Mouse (Mus musculus): Measurements from ENCODE around the gene Tst. TPM values are rescaled to one million over a fixed set of nuclear protein-coding genes. Genes with fewer than 3 reads are reported as not detected.

Tst gene
- polyA plus RNA-seq, 1 experiment: 38.6 TPM

DNA sequence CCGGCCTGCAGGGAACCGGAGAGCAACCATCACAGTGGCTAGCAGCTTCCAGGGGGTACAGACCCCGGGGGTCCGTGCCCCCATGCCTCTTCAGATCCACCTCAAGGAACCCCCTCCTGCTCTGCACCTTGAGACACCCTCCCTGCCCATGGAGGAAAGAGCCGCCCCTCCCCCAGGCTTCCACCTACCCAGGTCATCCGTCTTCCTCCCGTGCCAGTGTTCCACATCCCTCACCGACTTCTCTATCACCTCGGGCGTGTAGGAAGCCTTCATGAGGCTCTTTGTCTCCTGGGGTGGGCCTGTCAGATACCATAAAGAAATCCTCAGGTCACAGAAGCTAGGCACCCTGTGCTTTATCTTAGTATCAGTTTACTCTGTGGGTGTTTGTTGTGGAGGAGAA lies 27.2 kb downstream of the Tst start:
- Histone ChIP-seq H3K27me3 (ENCODE audit: control insufficient read depth, insufficient read depth, low read length) (no peaks in the 10 kb centered on the region), H3K4me3 (ENCODE audit: control insufficient read depth, low read depth, low read length) (no peak overlapping the region; the same call in 1 of the 2 replicates), H3K36me3 (ENCODE audit: control insufficient read depth, insufficient read depth, low read length) (no peaks in the 10 kb centered on the region), H3K4me1 (ENCODE audit: control insufficient read depth, insufficient read depth, low read length) (peaks cover 9% of the 10 kb centered on the region), H3K27ac (ENCODE audit: control insufficient read depth, insufficient read depth, low read depth, low read length) (no peak overlapping the region)
- no peak for TF ChIP-seq CTCF (IDR thresholded peaks at IDR 0.05; ENCODE audit: control insufficient read depth, insufficient read depth, insufficient replicate concordance, low read depth, low read length)
- no peak for TF ChIP-seq POLR2A (IDR thresholded peaks at IDR 0.05; ENCODE audit: control insufficient read depth, low read depth, low read length)

DNA sequence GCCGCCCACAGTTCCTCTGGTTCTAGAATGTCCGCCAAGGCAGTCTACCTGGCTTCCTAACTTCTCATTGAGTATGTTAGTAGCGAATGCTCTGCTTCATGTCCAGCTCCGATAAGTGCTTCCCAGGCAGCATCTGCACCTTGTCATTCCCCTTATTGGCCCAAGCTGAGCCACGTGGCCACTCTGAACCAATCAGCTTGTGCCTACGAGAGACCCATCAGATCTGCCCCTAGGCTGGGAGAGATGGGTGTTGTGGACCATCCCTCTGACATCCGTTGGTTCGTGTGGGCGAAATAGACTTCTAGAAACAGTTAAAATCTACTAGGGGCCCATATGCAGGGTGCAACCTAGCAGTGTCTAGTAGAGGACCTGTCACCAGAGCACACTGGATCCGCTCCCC lies 27.8 kb downstream of the Tst start:
- no peak for TF ChIP-seq CTCF (IDR thresholded peaks at IDR 0.05; ENCODE audit: control insufficient read depth, insufficient read depth, insufficient replicate concordance, low read depth, low read length)
- no peak for TF ChIP-seq POLR2A (IDR thresholded peaks at IDR 0.05; ENCODE audit: control insufficient read depth, low read depth, low read length)
- no peaks in the 10 kb centered on the region for H3K27me3 ChIP-seq (ENCODE audit: control insufficient read depth, insufficient read depth, low read length)
- no peak overlapping the region for H3K27ac ChIP-seq (ENCODE audit: control insufficient read depth, insufficient read depth, low read depth, low read length)

DNA sequence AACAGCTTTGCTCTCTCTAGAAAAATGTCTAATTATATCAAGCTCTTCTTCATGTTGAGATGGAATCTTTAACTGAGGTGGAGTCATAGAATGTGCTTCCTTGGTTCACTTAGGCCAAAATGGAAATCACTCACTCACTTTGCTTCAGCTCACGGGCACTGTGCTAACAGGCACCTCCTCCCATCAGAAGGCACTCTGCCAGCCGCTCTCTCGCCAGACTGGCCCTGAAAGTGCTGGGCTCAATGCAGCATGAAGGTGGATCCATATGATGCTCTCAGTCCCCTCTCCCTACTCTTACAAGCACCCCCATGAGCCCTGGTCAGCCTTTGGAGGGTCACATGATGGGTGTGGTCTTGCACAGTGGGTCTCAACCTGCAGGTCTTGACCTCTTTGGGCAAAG lies 31.5 kb downstream of the Tst start:
- peaks cover 9% of the 10 kb centered on the region for H3K4me1 ChIP-seq (ENCODE audit: control insufficient read depth, insufficient read depth, low read length)
- H3K36me3 ChIP-seq (ENCODE audit: control insufficient read depth, insufficient read depth, low read length): no peaks in the 10 kb centered on the region
- no peak overlapping the region for H3K27ac ChIP-seq (ENCODE audit: control insufficient read depth, insufficient read depth, low read depth, low read length)
- no peaks in the 10 kb centered on the region for H3K27me3 ChIP-seq (ENCODE audit: control insufficient read depth, insufficient read depth, low read length)
- no peak overlapping the region for H3K4me3 ChIP-seq (ENCODE audit: control insufficient read depth, low read depth, low read length)
- TF ChIP-seq POLR2A (IDR thresholded peaks at IDR 0.05; ENCODE audit: control insufficient read depth, low read depth, low read length) (no peak), CTCF (IDR thresholded peaks at IDR 0.05; ENCODE audit: control insufficient read depth, insufficient read depth, insufficient replicate concordance, low read depth, low read length) (no peak)

More for the DNA sequence above, 27.8 kb downstream of the Tst start:
- no peaks in the 10 kb centered on the region for H3K36me3 ChIP-seq (ENCODE audit: control insufficient read depth, insufficient read depth, low read length)
- H3K4me1 ChIP-seq (ENCODE audit: control insufficient read depth, insufficient read depth, low read length): peaks cover 9% of the 10 kb centered on the region
- peak overlapping the region; percentile 36 for H3K4me3 ChIP-seq (ENCODE audit: control insufficient read depth, low read depth, low read length)

DNA sequence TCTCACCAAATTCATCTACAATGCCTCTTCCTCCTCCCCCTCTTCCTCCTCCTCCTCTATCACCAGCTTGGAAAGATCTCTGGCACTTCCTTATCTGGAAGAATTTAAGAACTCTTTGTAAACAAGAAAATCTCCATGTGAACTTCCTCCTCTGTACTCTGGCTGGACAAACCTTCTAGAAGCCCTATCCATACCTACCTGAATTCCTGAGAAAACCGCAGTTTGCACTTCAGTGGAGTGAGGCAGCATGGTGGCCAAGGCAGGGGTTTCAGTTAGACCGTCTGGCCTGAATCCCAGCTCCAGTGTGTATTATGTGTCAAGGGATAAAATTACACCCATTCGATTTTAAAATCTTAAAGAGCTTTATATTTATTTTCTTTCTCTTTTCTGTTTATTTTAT lies 32.9 kb downstream of the Tst start:
- TF ChIP-seq POLR2A (IDR thresholded peaks at IDR 0.05; ENCODE audit: control insufficient read depth, low read depth, low read length) (no peak), CTCF (IDR thresholded peaks at IDR 0.05; ENCODE audit: control insufficient read depth, insufficient read depth, insufficient replicate concordance, low read depth, low read length) (no peak)
- H3K4me3 ChIP-seq (ENCODE audit: control insufficient read depth, low read depth, low read length): no peak overlapping the region
- no peaks in the 10 kb centered on the region for H3K27me3 ChIP-seq (ENCODE audit: control insufficient read depth, insufficient read depth, low read length)
- no peak overlapping the region for H3K27ac ChIP-seq (ENCODE audit: control insufficient read depth, insufficient read depth, low read depth, low read length)
- no peaks in the 10 kb centered on the region for H3K36me3 ChIP-seq (ENCODE audit: control insufficient read depth, insufficient read depth, low read length)
- peaks cover 3% of the 10 kb centered on the region for H3K4me1 ChIP-seq (ENCODE audit: control insufficient read depth, insufficient read depth, low read length)

DNA sequence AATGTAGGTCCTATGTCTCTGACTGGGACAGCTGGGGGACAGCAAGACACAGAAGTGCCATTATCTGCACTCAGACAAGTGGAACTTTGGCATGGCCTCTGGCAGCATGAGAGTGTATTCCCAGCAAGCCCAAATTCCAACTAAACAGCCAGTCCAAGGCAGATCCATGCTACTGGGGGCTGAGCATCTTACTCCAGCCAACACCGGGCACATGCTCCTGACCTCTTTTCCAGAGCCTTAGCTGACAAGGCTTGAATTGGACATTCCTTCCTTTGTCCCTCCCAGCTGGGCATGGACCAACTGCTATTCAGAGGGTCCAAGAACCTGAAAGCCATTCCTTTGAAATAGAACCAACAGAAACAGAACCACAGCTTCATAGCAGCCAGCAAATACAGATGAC lies 36.1 kb downstream of the Tst start:
- Histone ChIP-seq H3K27me3 (ENCODE audit: control insufficient read depth, insufficient read depth, low read length) (no peaks in the 10 kb centered on the region), H3K36me3 (ENCODE audit: control insufficient read depth, insufficient read depth, low read length) (no peaks in the 10 kb centered on the region), H3K4me3 (ENCODE audit: control insufficient read depth, low read depth, low read length) (no peak overlapping the region), H3K27ac (ENCODE audit: control insufficient read depth, insufficient read depth, low read depth, low read length) (no peak overlapping the region), H3K4me1 (ENCODE audit: control insufficient read depth, insufficient read depth, low read length) (peaks cover 2% of the 10 kb centered on the region; the same call in 1 of the 2 replicates)
- TF ChIP-seq POLR2A (IDR thresholded peaks at IDR 0.05; ENCODE audit: control insufficient read depth, low read depth, low read length) (no peak), CTCF (IDR thresholded peaks at IDR 0.05; ENCODE audit: control insufficient read depth, insufficient read depth, insufficient replicate concordance, low read depth, low read length) (no peak)

DNA sequence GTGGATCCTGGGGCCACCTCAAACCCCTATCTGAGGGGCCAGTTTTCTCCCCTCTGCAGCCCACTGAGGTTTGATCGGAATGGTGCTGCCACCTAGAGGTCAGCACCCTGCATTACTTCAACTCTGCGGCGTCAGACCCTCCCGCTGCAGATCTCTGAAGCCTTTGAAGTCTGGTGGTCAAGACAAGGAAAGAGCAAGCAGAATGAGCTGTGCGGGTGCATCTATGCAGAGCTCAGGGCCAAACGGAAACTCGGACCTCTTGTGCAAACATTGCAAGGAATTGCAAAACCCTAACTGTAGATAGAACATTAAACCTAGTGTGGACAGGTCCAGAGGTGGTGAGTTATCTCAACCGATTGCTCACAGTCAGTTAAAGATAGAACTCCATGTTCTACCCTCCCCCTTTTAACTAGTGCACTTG lies 36.8 kb downstream of the Tst start:
- Histone ChIP-seq H3K4me1 (ENCODE audit: control insufficient read depth, insufficient read depth, low read length) (peaks cover 2% of the 10 kb centered on the region; the same call in 1 of the 2 replicates), H3K36me3 (ENCODE audit: control insufficient read depth, insufficient read depth, low read length) (no peaks in the 10 kb centered on the region), H3K27me3 (ENCODE audit: control insufficient read depth, insufficient read depth, low read length) (no peaks in the 10 kb centered on the region), H3K27ac (ENCODE audit: control insufficient read depth, insufficient read depth, low read depth, low read length) (no peak overlapping the region), H3K4me3 (ENCODE audit: control insufficient read depth, low read depth, low read length) (no peak overlapping the region)
- TF ChIP-seq POLR2A (IDR thresholded peaks at IDR 0.05; ENCODE audit: control insufficient read depth, low read depth, low read length) (no peak), CTCF (IDR thresholded peaks at IDR 0.05; ENCODE audit: control insufficient read depth, insufficient read depth, insufficient replicate concordance, low read depth, low read length) (peak; percentile 93)

DNA sequence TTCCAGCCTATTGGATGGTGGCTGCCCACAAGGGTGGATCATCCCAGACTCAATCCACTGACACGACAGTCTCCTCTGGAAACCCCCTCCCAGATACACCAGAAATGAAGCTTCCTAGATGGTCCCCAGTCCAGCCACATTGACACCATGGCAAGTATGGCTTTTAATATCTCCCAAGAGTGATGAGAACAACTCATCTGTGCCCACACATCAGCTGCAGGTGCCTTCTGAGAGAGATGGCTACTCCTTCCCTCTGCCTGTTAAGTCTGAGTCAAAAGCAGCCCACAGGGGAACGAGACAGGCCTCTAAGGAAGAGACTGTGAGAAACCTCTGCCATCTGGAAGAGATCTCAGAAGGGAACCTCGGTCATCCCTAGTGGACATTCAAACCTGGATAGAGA lies 37.9 kb downstream of the Tst start:
- no peak overlapping the region for H3K4me3 ChIP-seq (ENCODE audit: control insufficient read depth, low read depth, low read length)
- H3K4me1 ChIP-seq (ENCODE audit: control insufficient read depth, insufficient read depth, low read length): peaks cover 2% of the 10 kb centered on the region; the same call in 1 of the 2 replicates
- H3K27ac ChIP-seq (ENCODE audit: control insufficient read depth, insufficient read depth, low read depth, low read length): no peak overlapping the region
- no peaks in the 10 kb centered on the region for H3K36me3 ChIP-seq (ENCODE audit: control insufficient read depth, insufficient read depth, low read length)
- TF ChIP-seq CTCF (IDR thresholded peaks at IDR 0.05; ENCODE audit: control insufficient read depth, insufficient read depth, insufficient replicate concordance, low read depth, low read length) (no peak), POLR2A (IDR thresholded peaks at IDR 0.05; ENCODE audit: control insufficient read depth, low read depth, low read length) (no peak)
- no peaks in the 10 kb centered on the region for H3K27me3 ChIP-seq (ENCODE audit: control insufficient read depth, insufficient read depth, low read length)

DNA sequence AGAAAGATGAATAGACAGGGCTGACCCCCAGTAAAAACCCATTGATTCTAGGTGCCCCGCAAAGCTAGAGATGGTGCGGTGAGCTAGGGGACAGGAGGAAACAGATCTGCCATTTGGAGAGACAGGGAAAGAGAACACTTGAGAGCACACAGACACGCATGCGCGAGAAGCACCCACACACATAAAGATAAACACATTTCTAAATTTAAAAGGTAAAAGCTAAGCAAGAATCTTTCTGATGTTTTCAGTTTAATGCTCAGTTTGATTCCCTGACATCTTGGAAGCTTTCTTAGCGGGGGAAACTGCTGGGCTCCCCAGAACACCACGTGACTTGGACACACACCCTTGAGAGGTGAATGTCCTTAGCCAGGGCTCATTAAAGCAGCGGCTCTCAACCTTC lies 38.8 kb downstream of the Tst start:
- peaks cover 2% of the 10 kb centered on the region; the same call in 1 of the 2 replicates for H3K4me1 ChIP-seq (ENCODE audit: control insufficient read depth, insufficient read depth, low read length)
- H3K4me3 ChIP-seq (ENCODE audit: control insufficient read depth, low read depth, low read length): no peak overlapping the region
- H3K27me3 ChIP-seq (ENCODE audit: control insufficient read depth, insufficient read depth, low read length): no peaks in the 10 kb centered on the region
- TF ChIP-seq POLR2A (IDR thresholded peaks at IDR 0.05; ENCODE audit: control insufficient read depth, low read depth, low read length) (no peak), CTCF (IDR thresholded peaks at IDR 0.05; ENCODE audit: control insufficient read depth, insufficient read depth, insufficient replicate concordance, low read depth, low read length) (no peak)
- H3K36me3 ChIP-seq (ENCODE audit: control insufficient read depth, insufficient read depth, low read length): no peaks in the 10 kb centered on the region
- no peak overlapping the region for H3K27ac ChIP-seq (ENCODE audit: control insufficient read depth, insufficient read depth, low read depth, low read length)
